Mouse (Mus musculus) stomach, embryonic 15.5 days (tissue): ENCODE measurements at regions not wholly inside any gene's neighbourhood (a gene's known extent, or its start where the extent isn't known, plus 50 kb on each side); places are given as distances from the start of the nearest gene placed in this dataset.

Experiments
- ATAC-seq: fragments of 200-750 bp; cut with Nextera tagmentation; 2 replicates; pipeline ENCODE4 v1.8.0; 2017; ENCODE audit warnings: low read depth, moderate number of reproducible peaks, moderate TSS enrichment; ENCODE audit not compliant: insufficient read depth, low FRiP score
- H3K27ac ChIP-seq: fragments of 300-500 bp; sonication (generic); 2 replicates; pipeline ENCODE4 v1.5.1; 2015; ENCODE audit warnings: mild to moderate bottlenecking, inconsistent platforms
- H3K27me3 ChIP-seq: fragments of 300-500 bp; sonication (generic); replicated peaks from 2 replicates; pipeline ENCODE4 v1.6.1; 2015; ENCODE audit warnings: inconsistent platforms
- H3K36me3 ChIP-seq: fragments of 300-500 bp; sonication (generic); 2 replicates; pipeline ENCODE4 v1.6.1; 2015; ENCODE audit warnings: inconsistent platforms
- H3K4me1 ChIP-seq: fragments of 300-500 bp; sonication (generic); 2 replicates; pipeline ENCODE4 v1.6.1; 2015; ENCODE audit warnings: inconsistent platforms
- H3K4me2 ChIP-seq: fragments of 300-500 bp; sonication (generic); 2 replicates; pipeline ENCODE4 v1.6.1; 2015; ENCODE audit warnings: mild to moderate bottlenecking, inconsistent platforms
- H3K4me3 ChIP-seq: fragments of 300-500 bp; sonication (generic); replicated peaks from 2 replicates; pipeline ENCODE4 v1.5.1; 2015; ENCODE audit warnings: inconsistent platforms
- H3K9ac ChIP-seq: fragments of 300-500 bp; sonication (generic); 2 replicates; pipeline ENCODE4 v1.6.1; 2015; ENCODE audit warnings: inconsistent platforms
- H3K9me3 ChIP-seq: fragments of 300-500 bp; sonication (generic); 2 replicates; pipeline ENCODE4 v1.6.1; 2016; ENCODE audit warnings: inconsistent platforms
- WGBS: fragments of 180-500 bp; shearing (Covaris S2); methylation state at CpG from one replicate; pipeline ENCODE4 v1.1.7; 2015; 5-methylcytosine and 5-hydroxymethylcytosine counted together

- 42% methylated on average over 3 of the region's 3 CpGs for WGBS
- H3K27me3 ChIP-seq = no peaks in the 10 kb centered on the region
- H3K4me2 ChIP-seq = no peak overlapping the region
- no peak for ATAC-seq
- no peak overlapping the region for H3K27ac ChIP-seq
- no peak overlapping the region for H3K4me3 ChIP-seq
- no peak overlapping the region for H3K9ac ChIP-seq
- H3K4me1 ChIP-seq = no peaks in the 10 kb centered on the region
- H3K36me3 ChIP-seq = no peaks in the 10 kb centered on the region
- H3K9me3 ChIP-seq = no peaks in the 10 kb centered on the region
Measured at GRCm38 (mm10) chr9:113518482-113518881, 189.6 kb downstream of the Pdcd6ip start.

GRCm38 (mm10) chr9:113517756-113518155 is 190.3 kb downstream of the Pdcd6ip start:
- H3K9ac ChIP-seq = no peak overlapping the region
- H3K4me1 ChIP-seq = no peaks in the 10 kb centered on the region
- 87% methylated on average over 6 of the region's 6 CpGs for WGBS
- H3K27ac ChIP-seq = no peak overlapping the region
- no peak for ATAC-seq
- H3K9me3 ChIP-seq = no peaks in the 10 kb centered on the region
- H3K36me3 ChIP-seq = no peaks in the 10 kb centered on the region
- no peak overlapping the region for H3K4me3 ChIP-seq
- H3K27me3 ChIP-seq = no peaks in the 10 kb centered on the region
- no peak overlapping the region for H3K4me2 ChIP-seq

DNA sequence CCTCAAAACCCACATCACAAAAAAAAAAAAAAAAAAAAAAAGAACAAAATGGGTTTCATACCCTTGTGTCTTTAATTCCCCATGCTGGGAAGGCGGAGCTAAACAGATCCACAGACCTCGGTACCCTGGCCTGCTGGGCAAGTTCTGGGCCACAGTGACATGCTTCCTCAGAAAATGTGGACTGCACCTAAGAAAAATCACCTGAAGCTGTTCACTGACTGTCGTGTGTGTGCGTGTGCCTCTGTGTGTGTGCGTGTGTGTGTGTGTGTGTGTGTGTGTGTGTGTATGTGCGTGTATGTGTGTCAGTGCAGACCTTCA is 192.4 kb downstream of the Pdcd6ip start:
- Histone ChIP-seq H3K36me3 (no peaks in the 10 kb centered on the region), H3K27me3 (no peaks in the 10 kb centered on the region), H3K27ac (no peak overlapping the region), H3K9me3 (no peaks in the 10 kb centered on the region), H3K9ac (no peak overlapping the region), H3K4me1 (no peaks in the 10 kb centered on the region), H3K4me3 (no peak overlapping the region), H3K4me2 (no peak overlapping the region)
- WGBS = 82% methylated on average over 6 of the region's 6 CpGs
- ATAC-seq = no peak

DNA sequence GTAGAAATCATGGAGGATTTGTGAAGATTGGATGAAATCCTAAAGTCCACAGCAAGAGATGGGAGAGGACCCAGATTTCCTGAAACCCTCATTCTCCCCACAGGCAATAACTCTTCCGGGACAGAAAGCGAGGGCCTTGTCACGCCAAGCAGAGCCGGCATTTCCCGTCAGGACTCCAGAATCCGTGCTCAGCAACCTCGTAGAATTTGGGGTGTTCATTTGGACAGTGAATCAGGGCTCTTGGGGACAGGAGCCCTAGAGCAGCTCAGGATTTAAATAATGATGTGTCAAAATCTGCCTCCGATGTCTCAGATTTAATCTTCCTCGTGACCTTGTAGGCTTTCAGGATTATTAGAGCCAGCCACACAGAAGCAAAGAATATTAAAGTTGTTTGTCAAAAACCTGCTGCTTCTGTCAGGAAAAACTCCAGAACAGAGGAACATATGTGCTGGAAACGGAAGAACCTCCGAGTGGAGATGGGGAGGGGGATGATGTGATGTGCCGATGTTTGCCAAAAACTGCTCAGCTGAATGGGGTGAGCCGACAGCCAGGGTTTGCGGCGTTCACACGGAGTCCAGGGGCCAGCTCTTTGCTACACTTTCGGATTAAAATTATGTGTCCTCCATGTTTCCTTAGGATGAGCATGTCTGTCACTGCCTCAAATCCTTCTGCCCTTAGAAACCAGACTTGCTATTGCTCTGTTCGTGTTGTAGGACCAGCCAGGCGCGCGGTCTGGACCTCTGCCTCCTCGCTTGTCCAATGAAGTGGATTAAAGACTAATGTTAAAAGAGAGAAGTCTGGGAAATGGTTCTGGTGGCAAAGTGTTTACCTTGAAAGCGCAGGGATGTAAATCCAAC is 193.0 kb downstream of the Pdcd6ip start:
- Histone ChIP-seq H3K27me3 (no peaks in the 10 kb centered on the region), H3K4me2 (no peak overlapping the region), H3K9me3 (no peaks in the 10 kb centered on the region), H3K9ac (no peak overlapping the region), H3K4me3 (no peak overlapping the region), H3K4me1 (no peaks in the 10 kb centered on the region), H3K36me3 (no peaks in the 10 kb centered on the region), H3K27ac (no peak overlapping the region)
- ATAC-seq = no peak
- WGBS = 74% methylated on average over 23 of the region's 23 CpGs

DNA sequence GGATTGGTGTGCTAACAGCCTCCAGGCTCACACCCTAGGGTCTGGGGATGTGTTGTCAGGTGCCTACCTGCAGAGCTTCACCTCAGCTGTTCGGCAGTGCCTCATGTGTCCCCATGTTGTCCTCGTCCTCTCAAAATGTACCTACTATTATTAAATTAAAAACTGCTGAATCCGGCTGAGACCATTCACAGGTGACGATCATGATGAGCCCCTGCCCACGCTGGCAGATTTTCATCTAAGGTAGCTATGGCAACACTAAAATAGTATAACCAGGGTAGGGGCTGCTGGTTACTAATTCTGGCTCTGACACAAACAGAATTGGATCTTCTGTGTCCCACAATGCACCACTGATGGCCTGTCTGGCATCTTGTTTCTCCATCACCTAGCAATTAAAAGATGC is 196.8 kb downstream of the Pdcd6ip start:
- Histone ChIP-seq H3K27me3 (no peaks in the 10 kb centered on the region), H3K4me2 (no peak overlapping the region), H3K4me3 (no peak overlapping the region), H3K9ac (no peak overlapping the region), H3K36me3 (no peaks in the 10 kb centered on the region), H3K27ac (no peak overlapping the region), H3K9me3 (no peaks in the 10 kb centered on the region), H3K4me1 (no peaks in the 10 kb centered on the region)
- 85% methylated on average over 5 of the region's 5 CpGs for WGBS
- no peak for ATAC-seq

DNA sequence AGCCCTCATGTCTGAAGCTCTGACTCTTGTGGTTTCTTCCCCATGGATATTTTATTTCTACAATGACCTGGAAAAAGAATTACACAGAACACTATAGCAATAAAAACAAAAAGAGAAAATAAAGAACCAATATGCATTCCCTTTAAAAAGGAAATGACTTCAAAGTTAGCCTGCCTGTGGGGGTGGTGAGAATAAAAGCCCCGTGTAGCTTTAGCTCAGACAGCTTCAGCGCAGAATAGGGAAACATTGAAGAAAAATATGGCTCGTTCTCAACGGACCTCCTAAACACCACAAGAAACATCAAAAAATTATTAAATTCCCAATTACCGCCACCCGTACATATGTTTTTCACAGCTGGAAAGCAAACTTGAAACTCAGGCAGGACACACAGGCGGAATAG is 198.7 kb downstream of the Pdcd6ip start:
- H3K9ac ChIP-seq = no peak overlapping the region
- no peaks in the 10 kb centered on the region for H3K9me3 ChIP-seq
- no peak overlapping the region for H3K4me2 ChIP-seq
- H3K27ac ChIP-seq = no peak overlapping the region
- no peak overlapping the region for H3K4me3 ChIP-seq
- 87% methylated on average over 7 of the region's 7 CpGs for WGBS
- no peaks in the 10 kb centered on the region for H3K27me3 ChIP-seq
- ATAC-seq = no peak
- H3K36me3 ChIP-seq = no peaks in the 10 kb centered on the region
- H3K4me1 ChIP-seq = no peaks in the 10 kb centered on the region

GRCm38 (mm10) chr9:113508821-113509220 is 199.2 kb downstream of the Pdcd6ip start:
- no peak for ATAC-seq
- H3K9ac ChIP-seq = no peak overlapping the region
- H3K27me3 ChIP-seq = no peaks in the 10 kb centered on the region
- no peak overlapping the region for H3K4me2 ChIP-seq
- 75% methylated on average over 3 of the region's 3 CpGs for WGBS
- no peaks in the 10 kb centered on the region for H3K4me1 ChIP-seq
- no peak overlapping the region for H3K27ac ChIP-seq
- no peaks in the 10 kb centered on the region for H3K36me3 ChIP-seq
- H3K4me3 ChIP-seq = no peak overlapping the region
- no peaks in the 10 kb centered on the region for H3K9me3 ChIP-seq

DNA sequence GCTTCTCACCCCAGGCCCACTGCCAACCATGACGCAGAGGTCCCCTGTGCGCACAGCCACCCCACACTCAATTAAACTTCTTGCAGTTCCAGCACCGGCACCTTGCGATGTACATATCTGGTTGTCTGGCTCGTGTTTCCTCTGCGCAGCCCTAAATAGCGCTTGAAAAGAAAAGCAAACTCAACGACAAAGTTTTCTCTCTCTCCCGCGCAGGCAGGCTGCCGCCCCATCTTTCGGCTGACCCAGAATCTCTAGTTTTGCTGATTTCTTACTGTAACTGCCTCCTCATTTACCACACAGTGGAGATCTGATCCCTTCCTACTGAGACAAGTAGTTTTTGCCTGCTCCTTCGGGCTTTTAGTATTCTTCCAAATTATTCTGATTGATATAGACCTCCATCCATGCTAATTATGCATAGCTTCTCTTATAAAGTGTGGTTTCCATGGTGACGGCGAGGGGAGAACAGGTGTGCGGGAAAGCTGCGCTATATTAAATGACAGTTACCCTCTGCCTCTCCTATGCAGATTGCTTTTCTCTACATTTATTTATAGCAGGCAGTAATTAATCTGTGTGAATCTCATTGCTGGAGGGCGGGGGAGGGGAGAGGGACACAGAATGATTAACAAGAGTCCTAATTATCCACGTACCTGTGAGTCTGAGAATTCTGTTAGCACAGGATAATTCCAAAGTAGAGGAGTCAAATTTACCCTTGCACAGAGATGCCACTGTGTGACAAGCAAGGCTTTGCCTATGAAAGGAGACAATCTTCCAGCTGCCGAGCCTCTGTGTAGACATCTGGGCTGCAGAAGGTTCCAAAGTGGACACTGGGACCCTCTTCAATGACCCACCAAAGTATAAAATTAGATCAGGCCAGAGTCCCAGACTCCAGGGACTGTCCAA is 200.2 kb downstream of the Pdcd6ip start:
- no peak overlapping the region for H3K27ac ChIP-seq
- no peak overlapping the region for H3K4me2 ChIP-seq
- no peak overlapping the region for H3K9ac ChIP-seq
- no peaks in the 10 kb centered on the region for H3K27me3 ChIP-seq
- no peaks in the 10 kb centered on the region for H3K9me3 ChIP-seq
- H3K4me3 ChIP-seq = no peak overlapping the region
- no peaks in the 10 kb centered on the region for H3K4me1 ChIP-seq
- ATAC-seq = no peak
- 81% methylated on average over 20 of the region's 20 CpGs for WGBS
- H3K36me3 ChIP-seq = no peaks in the 10 kb centered on the region

GRCm38 (mm10) chr9:113499246-113499645 is 208.8 kb downstream of the Pdcd6ip start:
- Histone ChIP-seq H3K27ac (no peak overlapping the region), H3K4me3 (no peak overlapping the region), H3K4me2 (no peak overlapping the region), H3K27me3 (no peaks in the 10 kb centered on the region), H3K9me3 (no peaks in the 10 kb centered on the region), H3K9ac (no peak overlapping the region), H3K36me3 (no peaks in the 10 kb centered on the region), H3K4me1 (no peaks in the 10 kb centered on the region)
- 72% methylated on average over 5 of the region's 5 CpGs for WGBS
- ATAC-seq = no peak

DNA sequence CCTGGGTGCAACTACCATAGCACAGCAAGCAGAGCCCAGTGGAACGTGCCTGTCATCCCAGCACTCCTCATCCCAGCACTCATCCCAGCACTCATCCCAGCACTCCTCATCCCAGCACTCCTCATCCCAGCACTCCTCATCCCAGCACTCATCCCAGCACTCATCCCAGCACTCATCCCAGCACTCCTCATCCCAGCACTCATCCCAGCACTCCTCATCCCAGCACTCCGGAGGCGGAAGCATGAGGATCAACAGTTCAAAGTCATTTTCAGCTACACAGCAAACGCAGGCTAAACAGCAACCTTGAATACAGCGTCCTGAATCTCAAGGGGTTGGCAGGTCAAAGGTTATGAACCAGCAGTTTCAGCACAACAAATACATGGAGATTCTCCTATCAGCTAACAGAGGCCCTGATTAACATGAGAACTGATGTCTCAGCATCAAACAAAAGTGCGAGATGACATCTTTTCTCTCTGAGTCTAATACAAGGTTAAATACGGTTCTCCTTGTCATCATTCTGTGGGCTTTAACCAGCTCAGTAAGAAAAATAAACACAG is 211.8 kb downstream of the Pdcd6ip start:
- H3K36me3 ChIP-seq = no peaks in the 10 kb centered on the region
- no peak overlapping the region for H3K9ac ChIP-seq
- H3K4me2 ChIP-seq = no peak overlapping the region
- no peak overlapping the region for H3K4me3 ChIP-seq
- no peak for ATAC-seq
- no peaks in the 10 kb centered on the region for H3K9me3 ChIP-seq
- H3K27ac ChIP-seq = no peak overlapping the region
- H3K27me3 ChIP-seq = no peaks in the 10 kb centered on the region
- 56% methylated on average over 7 of the region's 7 CpGs for WGBS
- no peaks in the 10 kb centered on the region for H3K4me1 ChIP-seq

GRCm38 (mm10) chr9:113488651-113489050 is 219.4 kb downstream of the Pdcd6ip start:
- ATAC-seq = no peak
- 76% methylated on average over 6 of the region's 6 CpGs for WGBS
- Histone ChIP-seq H3K9me3 (no peaks in the 10 kb centered on the region), H3K27ac (no peak overlapping the region), H3K36me3 (no peaks in the 10 kb centered on the region), H3K27me3 (no peaks in the 10 kb centered on the region), H3K4me1 (no peaks in the 10 kb centered on the region), H3K4me3 (no peak overlapping the region), H3K9ac (no peak overlapping the region), H3K4me2 (no peak overlapping the region)

DNA sequence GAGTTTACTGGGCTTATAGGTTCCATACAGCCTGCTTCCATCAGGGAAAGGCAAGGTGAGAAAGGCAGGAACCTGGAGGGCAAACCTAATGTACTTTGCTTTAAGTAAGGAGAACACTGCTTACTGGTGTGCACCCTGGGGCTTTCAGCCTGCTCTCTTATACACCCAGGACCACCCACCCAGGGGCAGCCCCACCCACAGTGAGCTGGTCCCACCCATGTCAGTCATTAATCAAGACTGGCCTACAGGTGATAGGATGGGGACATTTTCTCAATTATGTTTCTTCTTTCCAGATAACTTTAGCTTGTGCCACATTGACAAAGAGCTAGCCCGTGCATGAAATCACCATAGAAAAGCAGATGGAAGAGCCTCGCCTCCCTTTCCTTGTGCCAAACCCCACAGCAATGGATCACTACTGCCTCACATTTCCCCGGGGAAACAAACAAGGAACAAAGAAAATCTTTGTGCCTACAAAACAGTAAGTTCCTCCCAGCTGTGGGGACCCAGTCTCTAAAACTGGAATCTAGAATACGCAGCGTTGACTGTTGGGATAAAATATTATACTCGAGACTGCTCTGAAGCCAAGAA is 221.5 kb downstream of the Pdcd6ip start:
- Histone ChIP-seq H3K36me3 (no peaks in the 10 kb centered on the region), H3K27ac (no peak overlapping the region), H3K9me3 (no peaks in the 10 kb centered on the region), H3K4me2 (no peak overlapping the region), H3K9ac (no peak overlapping the region), H3K4me3 (no peak overlapping the region), H3K27me3 (no peaks in the 10 kb centered on the region), H3K4me1 (no peaks in the 10 kb centered on the region)
- WGBS = 87% methylated on average over 6 of the region's 6 CpGs
- no peak for ATAC-seq
